Mouse (Mus musculus) large intestine, adult 2 months (tissue): Measurements from ENCODE around the gene Cdc14b. TPM values are rescaled to one million over a fixed set of nuclear protein-coding genes. Genes with fewer than 3 reads are reported as not detected.

Source experiments
- polyA plus RNA-seq: library from polyadenylated mRNA; depleted of rRNA; stranded (reverse); fragments of >200 nt; gene quantifications from 2 replicates; pipeline ENCODE4 v1.2.3, GENCODE M21; 2012; rRNA removed

Cdc14b gene
- polyA plus RNA-seq, 1 experiment, result 2.3 TPM

Other genes starting within 250 kb of the Cdc14b start
- gene Hsd17b3, start 186.1 kb downstream of the Cdc14b start, polyA plus RNA-seq, result not detected in 2 replicates
- gene Slc35d2, start 145.9 kb downstream of the Cdc14b start, polyA plus RNA-seq, result 4.1 and 8.0 TPM in 2 replicates
- 8.1 and 9.2 TPM in 2 replicates for gene Zfp367, start 122.1 kb downstream of the Cdc14b start, polyA plus RNA-seq
- 8.1 and 9.8 TPM in 2 replicates for gene Habp4, start 113.5 kb downstream of the Cdc14b start, polyA plus RNA-seq
- 6.8 and 9.8 TPM in 2 replicates for gene Aaed1, start 37.4 kb upstream of the Cdc14b start, polyA plus RNA-seq
- gene Ctsl, start 95.6 kb upstream of the Cdc14b start, polyA plus RNA-seq, result 35.1 and 44.4 TPM in 2 replicates
- 5.3 and 6.3 TPM in 2 replicates for gene Cdk20, start 157.0 kb upstream of the Cdc14b start, polyA plus RNA-seq
- gene Fam240b, start 222.5 kb upstream of the Cdc14b start, polyA plus RNA-seq, result not detected in 2 replicates